Mouse (Mus musculus): ENCODE measurements around the gene Arfip2.

Arfip2 gene

GRCm38 (mm10) chr7:105615720-105616119, 24.5 kb downstream of the Arfip2 start:
- no peak for DNase-seq (ENCODE audit: low read depth in 2 of 2, low spot score in 2 of 2)

GRCm38 (mm10) chr7:105614400-105614799, 25.8 kb downstream of the Arfip2 start:
- DNase-seq (ENCODE audit: low read depth in 2 of 2, low spot score in 2 of 2), result no peak

- no peak for DNase-seq (ENCODE audit: low read depth in 2 of 2, low spot score in 2 of 2)
These were observed 28.4 kb downstream of the Arfip2 start for GRCm38 (mm10) chr7:105611767-105612166.

GRCm38 (mm10) chr7:105608467-105608866, 31.7 kb downstream of the Arfip2 start:
- no peak for DNase-seq (ENCODE audit: low read depth in 2 of 2, low spot score in 2 of 2)

- DNase-seq (ENCODE audit: low read depth in 2 of 2, low spot score in 2 of 2), result peak; percentile 21 to 26
These were observed 37.2 kb downstream of the Arfip2 start for GRCm38 (mm10) chr7:105602860-105603623.

GRCm38 (mm10) chr7:105590097-105590496, 50.1 kb downstream of the Arfip2 start:
- no peak for DNase-seq (ENCODE audit: low read depth in 2 of 2, low spot score in 2 of 2)

GRCm38 (mm10) chr7:105588325-105588912, 51.8 kb downstream of the Arfip2 start:
- DNase-seq (ENCODE audit: low read depth in 2 of 2, low spot score in 2 of 2), result no peak
